ENCODE assay signal across 9 mouse cellular contexts in genomic region chr6:41702928-41703327, GRCm38 (mm10). TPM values are rescaled to one million over a fixed set of nuclear protein-coding genes. Genes with fewer than 3 reads are reported as not detected.
A peak's percentile ranks its signal among the peaks of the same experiment; 100 is the strongest.
DNase-seq lines count a peak whose midpoint lies in the region; ATAC-seq and TF ChIP-seq lines count a peak whose summit lies in the region.
"Had no signal": no experiment of that assay in that cellular context is flagged by ENCODE, and none has a peak within 500 bp of the region (broad histone marks: within the 10 kb centered on the region; RNA-seq: fewer than 3 reads in every experiment).

No protein-coding gene starts in this region.

- no peak overlapping the region for H3K4me2 ChIP-seq in intestine, postnatal 0 days (replicated peaks; ENCODE audit: low read depth)
- H3K4me2 ChIP-seq in hindbrain, postnatal 0 days (ENCODE audit: low read depth, low read length): no peak overlapping the region
- H3K4me2 ChIP-seq in forebrain, embryonic 15.5 days (replicated peaks): no peak overlapping the region

- H3K36me3 ChIP-seq in intestine, postnatal 0 days (ENCODE audit: control insufficient read depth, insufficient read depth): no peaks in the 10 kb centered on the region
- H3K36me3 ChIP-seq in hindbrain, postnatal 0 days (ENCODE audit: insufficient read depth, low read length): no peaks in the 10 kb centered on the region
- no peaks in the 10 kb centered on the region for H3K36me3 ChIP-seq in forebrain, embryonic 15.5 days

- H3K27ac ChIP-seq in intestine, postnatal 0 days (ENCODE audit: low read depth, low read length): no peak overlapping the region
- H3K27ac ChIP-seq in hindbrain, postnatal 0 days: no peak overlapping the region
- H3K27ac ChIP-seq in forebrain, embryonic 15.5 days (replicated peaks): no peak overlapping the region

- no peak for ATAC-seq in intestine, postnatal 0 days
- ATAC-seq in hindbrain, postnatal 0 days: no peak
- ATAC-seq in forebrain, embryonic 15.5 days (replicated peaks): no peak

- H3K27me3 ChIP-seq in intestine, postnatal 0 days (replicated peaks; ENCODE audit: control insufficient read depth, insufficient read depth, low read length): no peaks in the 10 kb centered on the region
- no peaks in the 10 kb centered on the region for H3K27me3 ChIP-seq in hindbrain, postnatal 0 days (ENCODE audit: insufficient read depth, low read length)
- no peaks in the 10 kb centered on the region for H3K27me3 ChIP-seq in forebrain, embryonic 15.5 days

- H3K9ac ChIP-seq in intestine, postnatal 0 days (ENCODE audit: low read depth, low read length): no peak overlapping the region
- H3K9ac ChIP-seq in hindbrain, postnatal 0 days (replicated peaks; ENCODE audit: low read length): no peak overlapping the region
- no peak overlapping the region for H3K9ac ChIP-seq in forebrain, embryonic 15.5 days (replicated peaks)

- peak; percentile 56 for TF ChIP-seq CTCF in intestine, postnatal 0 days (IDR thresholded peaks at IDR 0.05; ENCODE audit: low read depth)
- TF ChIP-seq CTCF in hindbrain, postnatal 0 days (IDR thresholded peaks at IDR 0.05; ENCODE audit: low read depth): no peak

- no peaks in the 10 kb centered on the region for H3K4me1 ChIP-seq in intestine, postnatal 0 days (replicated peaks; ENCODE audit: control insufficient read depth, insufficient read depth, low read length)
- H3K4me1 ChIP-seq in hindbrain, postnatal 0 days (ENCODE audit: insufficient read depth, low read length): no peaks in the 10 kb centered on the region
- H3K4me1 ChIP-seq in forebrain, embryonic 15.5 days: no peaks in the 10 kb centered on the region

- DNase-seq in testis, postnatal 10 days (ENCODE audit: low spot score): peak; percentile 42
- no peak for DNase-seq in testis, postnatal 14 days (ENCODE audit: low spot score)
- DNase-seq in lung, postnatal 10 days: peak; percentile 7
- peak; percentile 59 to 60 for DNase-seq in thymus, postnatal 36 days
- no peak for DNase-seq in retina, embryonic 14.5 days (ENCODE audit: low spot score)
- DNase-seq in hindbrain, postnatal 0 days (ENCODE audit: low spot score): no peak
- DNase-seq: layer of hippocampus, postnatal 36 days had no signal

- no peaks in the 10 kb centered on the region for H3K9me3 ChIP-seq in intestine, postnatal 0 days (ENCODE audit: control insufficient read depth)
- no peaks in the 10 kb centered on the region for H3K9me3 ChIP-seq in hindbrain, postnatal 0 days (ENCODE audit: low read length)
- no peaks in the 10 kb centered on the region for H3K9me3 ChIP-seq in forebrain, embryonic 15.5 days

- H3K4me3 ChIP-seq in intestine, postnatal 0 days (ENCODE audit: low read depth, low read length): no peak overlapping the region
- no peak overlapping the region for H3K4me3 ChIP-seq in hindbrain, postnatal 0 days (ENCODE audit: low read length)
- no peak overlapping the region for H3K4me3 ChIP-seq in forebrain, embryonic 15.5 days

- WGBS in intestine, postnatal 0 days: 83% methylated on average over 2 of the region's 2 CpGs
- WGBS in hindbrain, postnatal 0 days: 79% methylated on average over 2 of the region's 2 CpGs
- WGBS in forebrain, embryonic 15.5 days: 89% methylated on average over 2 of the region's 2 CpGs

RNA-seq across cellular contexts. Expression of gene Kel, which starts 1.2 kb away (rescaled TPM):
- 0.10 and 0.59 TPM in 2 replicates for polyA plus RNA-seq in intestine, postnatal 0 days (2015; fragmentation: Nextera tagmentation; extraction: Ambion mirVana)
- total RNA-seq in hindbrain, postnatal 0 days (2014; rRNA removed): not detected in 2 replicates
- polyA plus RNA-seq in hindbrain, postnatal 0 days (2015; fragmentation: Nextera tagmentation; extraction: Ambion mirVana): 0.06 TPM in 1 of 2 replicates, not detected in the other
- polyA plus RNA-seq in forebrain, embryonic 15.5 days (2015; fragmentation: Nextera tagmentation; extraction: Ambion mirVana): 0.19 and 0.50 TPM in 2 replicates
- total RNA-seq: layer of hippocampus, postnatal 36 days had no signal

RNA-seq across cellular contexts. Expression of gene Llcfc1, which starts 18.7 kb away (rescaled TPM):
- polyA plus RNA-seq in intestine, postnatal 0 days (2015; fragmentation: Nextera tagmentation; extraction: Ambion mirVana): 3.5 and 5.4 TPM in 2 replicates
- total RNA-seq in hindbrain, postnatal 0 days (2014; rRNA removed): 0.21 TPM in 1 of 2 replicates, not detected in the other
- not detected in 2 replicates for polyA plus RNA-seq in hindbrain, postnatal 0 days (2015; fragmentation: Nextera tagmentation; extraction: Ambion mirVana)
- not detected in 2 replicates for polyA plus RNA-seq in forebrain, embryonic 15.5 days (2015; fragmentation: Nextera tagmentation; extraction: Ambion mirVana)
- total RNA-seq: layer of hippocampus, postnatal 36 days had no signal

RNA-seq across cellular contexts. Expression of gene Trpv5, which starts 22.4 kb away (rescaled TPM):
- 0.23 and 0.60 TPM in 2 replicates for polyA plus RNA-seq in intestine, postnatal 0 days (2015; fragmentation: Nextera tagmentation; extraction: Ambion mirVana)
- not detected in 2 replicates for total RNA-seq in hindbrain, postnatal 0 days (2014; rRNA removed)
- not detected in 2 replicates for polyA plus RNA-seq in hindbrain, postnatal 0 days (2015; fragmentation: Nextera tagmentation; extraction: Ambion mirVana)
- not detected in 2 replicates for polyA plus RNA-seq in forebrain, embryonic 15.5 days (2015; fragmentation: Nextera tagmentation; extraction: Ambion mirVana)
- total RNA-seq: layer of hippocampus, postnatal 36 days had no signal

Comparison
In these comparisons a context has a peak if more than half of its experiments do, and no peak if none do; other contexts are left out.
1. DNase-seq: peak in testis, postnatal 10 days (single experiment), lung, postnatal 10 days (single experiment) and thymus, postnatal 36 days (2 of 2); none in testis, postnatal 14 days (single experiment), retina, embryonic 14.5 days (single experiment) and hindbrain, postnatal 0 days (single experiment).